Mouse (Mus musculus) myocyte (in vitro differentiated cells): Measurements from ENCODE around the gene Sla2.

Experiments
- CEBPB ChIP-seq: IDR thresholded peaks from 2 replicates; pipeline ENCODE4 v1.6.1; 2011; ENCODE audit warnings: mild to moderate bottlenecking, moderate library complexity; ENCODE audit not compliant: poor library complexity, insufficient read depth, severe bottlenecking
- E2F4 ChIP-seq: IDR thresholded peaks from one replicate; pipeline ENCODE4 v1.6.1; 2011; ENCODE audit warnings: mild to moderate bottlenecking, control low read depth, moderate library complexity; ENCODE audit not compliant: insufficient read depth
- MAX ChIP-seq: IDR thresholded peaks from one replicate; pipeline ENCODE4 v1.6.1; 2011; ENCODE audit warnings: low read depth, mild to moderate bottlenecking, control low read depth
- MYOD1 ChIP-seq, 3 experiments: IDR thresholded peaks; one replicate each; pipeline ENCODE4 v1.6.1; 2011; ENCODE audit warnings: control low read depth in 2 of 3, low read depth in 2 of 3, mild to moderate bottlenecking in 2 of 3, moderate library complexity in 1 of 3; ENCODE audit not compliant: insufficient read length in 2 of 3, control insufficient read depth in 1 of 3
- MYOG ChIP-seq, 3 experiments: IDR thresholded peaks; one replicate each; pipeline ENCODE4 v1.6.1; 2011; ENCODE audit warnings: control low read depth in 2 of 3, low read depth in 2 of 3, mild to moderate bottlenecking in 2 of 3; ENCODE audit not compliant: insufficient read length in 2 of 3, control insufficient read depth in 1 of 3, insufficient read depth in 1 of 3
- POLR2A ChIP-seq: IDR thresholded peaks from one replicate; pipeline ENCODE4 v1.6.1; 2011; ENCODE audit warnings: low read depth, mild to moderate bottlenecking, control low read depth, moderate library complexity; ENCODE audit not compliant: insufficient read length
- TCF12 ChIP-seq: IDR thresholded peaks from one replicate; pipeline ENCODE4 v1.6.1; 2011; ENCODE audit warnings: mild to moderate bottlenecking, control low read depth; ENCODE audit not compliant: poor library complexity, insufficient read depth, severe bottlenecking
- USF1 ChIP-seq: IDR thresholded peaks from one replicate; pipeline ENCODE4 v1.6.1; 2011; ENCODE audit warnings: low read depth, mild to moderate bottlenecking, control low read depth, moderate library complexity

- TF ChIP-seq MYOD1 (IDR thresholded peaks at IDR 0.05; ENCODE audit: control insufficient read depth in 1 of 3, insufficient read length in 2 of 3, low read depth in 2 of 3) = no peak
- TF ChIP-seq USF1 = no peak
- TF ChIP-seq E2F4 = no peak
- no peak for TF ChIP-seq CEBPB
- TF ChIP-seq POLR2A = no peak
- TF ChIP-seq MAX = no peak
- no peak for TF ChIP-seq TCF12
- TF ChIP-seq MYOG (IDR thresholded peaks at IDR 0.05; ENCODE audit: control insufficient read depth in 1 of 3, insufficient read depth in 1 of 3, insufficient read length in 2 of 3, low read depth in 2 of 3) = no peak
Observed at GRCm38 (mm10) chr2:156862041-156862717, 24.8 kb downstream of the Sla2 start.
